Mouse (Mus musculus): ENCODE data around the gene Bend3. TPM values are rescaled to one million over a fixed set of nuclear protein-coding genes. Genes with fewer than 3 reads are reported as not detected.
A peak's percentile ranks its signal among the peaks of the same experiment; 100 is the strongest.

Gene Bend3
- polyA plus RNA-seq, 1 experiment from 2014 or later, result 4.1 TPM

DNA sequence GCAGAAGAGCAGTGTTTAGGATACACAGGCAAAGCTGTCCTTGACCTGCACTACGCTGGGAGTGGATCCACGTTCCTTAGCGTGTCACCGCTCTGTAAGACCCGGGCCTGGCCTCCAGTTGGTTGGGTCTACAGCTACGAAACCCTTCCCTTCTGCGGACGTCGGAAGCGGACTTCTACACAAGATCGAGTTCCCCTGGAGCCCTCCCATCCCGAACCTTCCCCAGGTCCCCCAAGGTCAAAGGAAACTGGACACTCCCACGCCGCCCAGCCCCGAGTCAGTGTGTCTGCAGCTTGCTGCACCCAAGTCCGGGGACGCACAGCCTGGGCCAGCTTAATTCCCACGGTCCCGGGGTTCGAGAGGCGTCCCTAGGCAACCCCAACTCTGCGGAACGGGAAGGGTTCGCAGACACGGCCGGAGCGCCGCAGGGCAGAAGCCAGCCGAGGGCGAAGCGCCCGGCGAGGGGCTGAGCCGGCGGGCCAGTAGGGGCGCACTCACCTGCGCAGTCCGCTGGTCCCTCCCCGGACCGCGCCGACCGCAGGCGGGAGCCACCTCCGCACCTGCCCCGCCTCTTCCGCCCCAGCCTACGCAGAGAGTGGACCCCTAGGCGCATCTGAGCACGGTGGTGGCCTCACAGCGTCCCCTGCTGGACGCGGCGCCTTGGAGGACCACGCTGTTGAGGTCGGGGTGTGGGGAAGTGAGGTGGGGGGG, 62.0 kb downstream of the Bend3 start, which contains the start of gene 1700021F05Rik:
Gene 1700021F05Rik (minus strand): TSS at position 553 of the 711 bp plus-strand sequence.
- ATAC-seq (ENCODE audit: low FRiP score, low TSS enrichment), result peak; percentile 99

DNA sequence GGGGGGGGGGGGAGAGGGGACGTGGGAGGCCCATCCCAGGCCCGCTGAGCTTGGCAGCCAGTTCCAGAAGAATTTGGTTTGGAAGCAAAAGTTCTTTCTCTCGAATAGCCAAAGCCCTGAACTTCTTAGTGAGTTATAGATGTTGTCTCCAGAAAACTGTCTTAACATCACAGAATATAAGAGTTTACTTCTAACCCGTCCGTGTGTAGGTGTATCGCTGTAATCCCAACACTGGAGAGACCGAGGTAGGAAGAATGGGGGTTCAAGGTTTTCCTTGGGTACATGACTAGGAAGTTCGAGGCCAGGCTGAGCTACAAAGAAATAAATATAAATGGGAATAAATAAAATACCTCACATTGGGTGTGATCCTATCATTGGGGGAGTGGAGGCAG, 62.5 kb downstream of the Bend3 start:
- no peaks in the 10 kb centered on the region for H3K27me3 ChIP-seq (ENCODE audit: insufficient read depth, low read length)
- H3K9me3 ChIP-seq (ENCODE audit: low read length), result no peaks in the 10 kb centered on the region
- peak overlapping the region; percentile 43 for H3K4me2 ChIP-seq (replicated peaks; ENCODE audit: low read depth, low read length)
- H3K9ac ChIP-seq (replicated peaks; ENCODE audit: low read length), result 0 out of 2 replicates have a peak overlapping the region, but pooled peaks have one; percentile 3
- H3K4me1 ChIP-seq (ENCODE audit: insufficient read depth, low read length), result peaks cover 22% of the 10 kb centered on the region
- no peaks in the 10 kb centered on the region for H3K36me3 ChIP-seq (ENCODE audit: insufficient read depth, low read length)
- no peak overlapping the region for H3K27ac ChIP-seq (ENCODE audit: low read length)
- ATAC-seq (ENCODE audit: low FRiP score, low TSS enrichment), result peak; percentile 21
- peak overlapping the region; percentile 79 for H3K4me3 ChIP-seq (ENCODE audit: low read length)
- 33% methylated on average over 8 of the region's 8 CpGs for WGBS

More for the DNA sequence above, 62.0 kb downstream of the Bend3 start, which contains the start of gene 1700021F05Rik:
- peak within 1 kb of the TSS; percentile 79 for H3K4me3 ChIP-seq (ENCODE audit: low read length)
- H3K4me1 ChIP-seq (ENCODE audit: insufficient read depth, low read length), result peaks cover 22% of the 10 kb centered on the region
- peak within 1 kb of the TSS; percentile 77 for H3K27ac ChIP-seq (ENCODE audit: low read length)
- H3K36me3 ChIP-seq (ENCODE audit: insufficient read depth, low read length), result no peaks in the 10 kb centered on the region
- H3K27me3 ChIP-seq (ENCODE audit: insufficient read depth, low read length), result no peaks in the 10 kb centered on the region
- H3K4me2 ChIP-seq (replicated peaks; ENCODE audit: low read depth, low read length), result peak within 1 kb of the TSS; percentile 79
- WGBS, result under 1% methylated on average over 49 of the region's 56 CpGs
- H3K9ac ChIP-seq (replicated peaks; ENCODE audit: low read length), result peak within 1 kb of the TSS; percentile 93
- H3K9me3 ChIP-seq (ENCODE audit: low read length), result no peaks in the 10 kb centered on the region

DNA sequence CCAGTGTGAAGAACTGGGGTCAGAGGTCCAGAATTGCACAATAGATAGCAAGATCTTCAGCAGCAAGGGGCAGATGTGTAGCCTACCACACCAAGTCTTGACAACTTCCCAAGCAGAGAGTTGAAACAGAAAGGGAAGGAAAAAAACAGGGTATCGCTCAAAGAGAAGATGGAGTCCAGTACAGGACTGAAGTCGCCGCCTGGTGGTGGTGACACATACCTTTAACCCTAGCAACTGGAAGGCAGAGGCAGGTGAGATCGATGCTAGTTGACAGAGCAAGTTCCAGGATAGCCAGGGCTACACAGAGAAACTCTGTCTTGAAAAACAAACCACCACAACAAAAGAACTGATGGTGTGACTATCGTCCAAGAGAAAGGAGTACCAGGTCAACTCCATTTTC, 70.8 kb downstream of the Bend3 start:
- WGBS, result 73% methylated on average over 5 of the region's 5 CpGs
- Histone ChIP-seq H3K9me3 (ENCODE audit: low read length) (0 out of 2 replicates have a peak, but pooled peaks cover 3% of the 10 kb centered on the region), H3K36me3 (ENCODE audit: insufficient read depth, low read length) (no peaks in the 10 kb centered on the region), H3K27ac (ENCODE audit: low read length) (no peak overlapping the region), H3K9ac (replicated peaks; ENCODE audit: low read length) (no peak overlapping the region), H3K4me1 (ENCODE audit: insufficient read depth, low read length) (no peaks in the 10 kb centered on the region), H3K4me3 (ENCODE audit: low read length) (no peak overlapping the region), H3K4me2 (replicated peaks; ENCODE audit: low read depth, low read length) (no peak overlapping the region), H3K27me3 (ENCODE audit: insufficient read depth, low read length) (no peaks in the 10 kb centered on the region)
- ATAC-seq (ENCODE audit: low FRiP score, low TSS enrichment), result no peak

DNA sequence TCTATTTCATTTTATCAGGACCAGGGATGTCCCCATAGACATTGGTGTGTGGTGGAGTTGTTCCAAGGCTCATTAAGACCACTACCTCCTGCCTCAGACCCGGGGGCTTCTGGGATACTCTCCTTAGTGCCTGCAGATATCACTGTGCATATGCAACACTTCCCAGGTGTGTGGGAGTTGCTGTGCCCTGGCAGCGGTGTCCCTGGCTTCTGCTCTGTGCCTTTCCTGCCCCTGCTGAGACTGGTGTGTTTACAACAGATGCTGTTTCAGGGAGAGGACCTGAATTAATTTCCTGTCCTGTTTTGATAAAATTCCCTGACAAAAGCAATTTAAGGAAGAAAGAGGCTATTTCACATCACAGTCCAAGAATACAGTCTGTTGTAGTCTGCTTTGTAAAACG, 72.3 kb downstream of the Bend3 start:
- Histone ChIP-seq H3K36me3 (ENCODE audit: insufficient read depth, low read length) (no peaks in the 10 kb centered on the region), H3K4me3 (ENCODE audit: low read length) (no peak overlapping the region), H3K9me3 (ENCODE audit: low read length) (0 out of 2 replicates have a peak, but pooled peaks cover 3% of the 10 kb centered on the region), H3K9ac (replicated peaks; ENCODE audit: low read length) (no peak overlapping the region), H3K4me2 (replicated peaks; ENCODE audit: low read depth, low read length) (no peak overlapping the region), H3K4me1 (ENCODE audit: insufficient read depth, low read length) (no peaks in the 10 kb centered on the region), H3K27me3 (ENCODE audit: insufficient read depth, low read length) (no peaks in the 10 kb centered on the region), H3K27ac (ENCODE audit: low read length) (0 out of 2 replicates have a peak overlapping the region, but pooled peaks have one; percentile 18)
- ATAC-seq (ENCODE audit: low FRiP score, low TSS enrichment), result no peak
- 16% methylated on average over 3 of the region's 3 CpGs for WGBS

DNA sequence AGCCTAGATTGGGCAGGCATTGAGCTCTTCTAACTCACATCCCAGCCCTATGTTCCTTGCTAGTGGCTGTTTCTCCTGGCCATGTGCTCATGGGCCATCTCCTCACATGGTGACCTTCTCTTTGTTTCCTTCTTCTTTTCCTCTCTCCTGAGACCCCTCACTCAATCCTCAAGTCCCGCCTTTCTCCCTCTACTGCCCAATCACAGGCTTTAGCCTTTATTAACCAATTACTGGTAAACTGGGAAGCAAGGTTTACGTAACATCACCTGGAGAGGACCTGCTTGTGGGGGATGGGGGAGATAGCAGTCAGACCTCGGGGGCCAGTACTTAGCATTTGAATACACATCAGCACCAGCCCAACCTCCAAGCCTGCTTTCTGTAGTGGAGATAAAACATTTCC, 72.8 kb downstream of the Bend3 start:
- Histone ChIP-seq H3K4me2 (replicated peaks; ENCODE audit: low read depth, low read length) (no peak overlapping the region), H3K9ac (replicated peaks; ENCODE audit: low read length) (no peak overlapping the region), H3K4me1 (ENCODE audit: insufficient read depth, low read length) (no peaks in the 10 kb centered on the region), H3K9me3 (ENCODE audit: low read length) (0 out of 2 replicates have a peak, but pooled peaks cover 3% of the 10 kb centered on the region), H3K36me3 (ENCODE audit: insufficient read depth, low read length) (no peaks in the 10 kb centered on the region), H3K27ac (ENCODE audit: low read length) (no peak overlapping the region), H3K4me3 (ENCODE audit: low read length) (no peak overlapping the region), H3K27me3 (ENCODE audit: insufficient read depth, low read length) (no peaks in the 10 kb centered on the region)
- 38% methylated on average over 3 of the region's 3 CpGs for WGBS
- no peak for ATAC-seq (ENCODE audit: low FRiP score, low TSS enrichment)

DNA sequence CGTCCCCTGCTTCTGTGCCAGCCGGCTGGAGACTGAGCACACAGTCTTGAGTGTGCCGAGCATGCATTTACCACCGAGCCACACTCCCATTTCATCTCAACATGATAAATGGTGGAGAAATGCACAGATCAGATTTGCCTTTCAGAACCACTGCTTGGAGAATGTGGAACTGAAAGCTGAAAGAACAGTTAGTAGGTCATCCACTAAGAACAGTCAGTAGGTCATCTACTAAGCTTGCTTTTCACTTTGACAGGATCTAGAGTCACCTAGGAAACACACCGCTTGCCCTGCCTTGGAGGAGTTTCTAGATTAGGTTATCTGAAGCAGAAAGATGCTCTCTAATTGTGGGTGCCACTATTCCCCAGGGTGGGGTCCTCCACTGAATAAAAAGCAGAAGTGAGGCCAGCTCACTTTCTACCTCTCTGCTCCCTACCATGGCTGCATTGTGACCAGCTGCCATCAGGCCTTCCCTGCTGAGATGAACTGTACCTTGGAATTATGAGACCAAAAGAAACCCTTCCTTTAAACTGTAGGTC, 79.1 kb downstream of the Bend3 start:
- 85% methylated on average over 5 of the region's 5 CpGs for WGBS
- Histone ChIP-seq H3K9me3 (ENCODE audit: low read length) (0 out of 2 replicates have a peak, but pooled peaks cover 3% of the 10 kb centered on the region), H3K4me3 (ENCODE audit: low read length) (no peak overlapping the region), H3K4me2 (replicated peaks; ENCODE audit: low read depth, low read length) (no peak overlapping the region), H3K36me3 (ENCODE audit: insufficient read depth, low read length) (no peaks in the 10 kb centered on the region), H3K27ac (ENCODE audit: low read length) (no peak overlapping the region), H3K9ac (replicated peaks; ENCODE audit: low read length) (no peak overlapping the region), H3K27me3 (ENCODE audit: insufficient read depth, low read length) (no peaks in the 10 kb centered on the region), H3K4me1 (ENCODE audit: insufficient read depth, low read length) (0 out of 2 replicates have a peak, but pooled peaks cover 4% of the 10 kb centered on the region)
- ATAC-seq (ENCODE audit: low FRiP score, low TSS enrichment), result no peak

DNA sequence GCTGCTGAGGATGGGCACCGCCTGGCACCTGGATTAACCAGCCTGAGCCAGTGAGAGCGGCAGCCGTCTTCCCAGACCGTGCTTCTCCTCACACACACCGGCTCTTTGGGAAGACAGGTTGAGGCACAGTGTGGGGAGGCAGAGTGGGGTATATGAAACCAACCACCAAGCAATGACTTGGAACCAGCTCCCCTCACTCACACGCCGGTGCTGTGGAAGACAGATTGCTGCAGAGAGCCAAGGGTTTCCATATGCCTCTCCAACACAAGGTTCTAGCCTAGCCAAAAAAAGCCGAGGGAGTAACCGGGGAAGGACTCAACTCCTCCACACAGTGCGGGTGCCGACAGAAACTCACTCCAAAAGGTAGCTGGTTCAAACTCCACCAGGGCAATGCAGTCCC, 80.7 kb downstream of the Bend3 start:
- Histone ChIP-seq H3K36me3 (ENCODE audit: insufficient read depth, low read length) (no peaks in the 10 kb centered on the region), H3K9ac (replicated peaks; ENCODE audit: low read length) (no peak overlapping the region), H3K9me3 (ENCODE audit: low read length) (no peaks in the 10 kb centered on the region; the same call in 1 of the 2 replicates), H3K4me1 (ENCODE audit: insufficient read depth, low read length) (0 out of 2 replicates have a peak, but pooled peaks cover 4% of the 10 kb centered on the region), H3K4me2 (replicated peaks; ENCODE audit: low read depth, low read length) (no peak overlapping the region), H3K4me3 (ENCODE audit: low read length) (no peak overlapping the region), H3K27ac (ENCODE audit: low read length) (no peak overlapping the region), H3K27me3 (ENCODE audit: insufficient read depth, low read length) (no peaks in the 10 kb centered on the region)
- no peak for ATAC-seq (ENCODE audit: low FRiP score, low TSS enrichment)
- 67% methylated on average over 11 of the region's 11 CpGs for WGBS

DNA sequence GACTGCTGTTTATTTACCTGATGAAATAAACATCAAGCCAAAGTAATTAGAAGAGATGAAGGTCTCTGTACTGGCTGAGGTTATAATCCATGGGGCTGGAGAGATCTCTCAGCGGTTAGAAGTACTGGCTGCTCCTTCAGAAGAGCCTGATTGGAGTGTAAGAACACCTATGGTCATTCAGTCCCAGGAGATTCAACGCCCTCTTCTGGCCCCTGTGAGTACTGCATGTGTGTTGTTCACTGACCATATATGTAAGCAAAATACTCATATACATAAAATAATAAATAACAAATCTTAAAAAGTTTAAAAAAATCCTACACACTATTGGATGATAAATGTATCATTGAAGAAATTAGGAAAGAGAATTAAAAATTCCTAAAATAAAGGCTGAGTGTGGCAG, 82.1 kb downstream of the Bend3 start:
- Histone ChIP-seq H3K36me3 (ENCODE audit: insufficient read depth, low read length) (no peaks in the 10 kb centered on the region), H3K27ac (ENCODE audit: low read length) (no peak overlapping the region), H3K4me3 (ENCODE audit: low read length) (no peak overlapping the region), H3K4me1 (ENCODE audit: insufficient read depth, low read length) (0 out of 2 replicates have a peak, but pooled peaks cover 4% of the 10 kb centered on the region), H3K4me2 (replicated peaks; ENCODE audit: low read depth, low read length) (no peak overlapping the region), H3K9me3 (ENCODE audit: low read length) (no peaks in the 10 kb centered on the region; the same call in 1 of the 2 replicates), H3K9ac (replicated peaks; ENCODE audit: low read length) (no peak overlapping the region), H3K27me3 (ENCODE audit: insufficient read depth, low read length) (no peaks in the 10 kb centered on the region)
- ATAC-seq (ENCODE audit: low FRiP score, low TSS enrichment), result no peak
- WGBS, result 41% methylated on average over 2 of the region's 2 CpGs

DNA sequence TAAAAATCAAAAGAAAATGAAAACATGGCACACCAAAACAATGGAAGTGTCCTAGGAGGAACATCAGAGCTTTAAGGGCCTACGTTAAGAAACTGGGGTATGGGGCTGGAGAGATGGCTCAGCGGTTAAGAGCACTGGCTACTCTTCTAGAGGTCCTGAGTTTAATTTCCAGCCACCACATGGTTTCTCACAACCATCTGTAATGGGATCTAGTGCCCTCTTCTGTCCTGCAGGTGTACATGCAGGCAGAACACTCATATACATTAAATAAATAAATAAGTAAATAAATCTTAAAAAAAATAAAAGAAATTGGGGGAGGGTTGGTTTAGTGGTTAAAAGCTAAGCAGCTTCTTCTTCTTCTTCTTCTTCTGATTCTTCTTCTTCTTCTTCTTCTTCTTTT, 82.7 kb downstream of the Bend3 start:
- Histone ChIP-seq H3K36me3 (ENCODE audit: insufficient read depth, low read length) (no peaks in the 10 kb centered on the region), H3K9me3 (ENCODE audit: low read length) (no peaks in the 10 kb centered on the region; the same call in 1 of the 2 replicates), H3K27me3 (ENCODE audit: insufficient read depth, low read length) (no peaks in the 10 kb centered on the region), H3K4me3 (ENCODE audit: low read length) (no peak overlapping the region), H3K4me1 (ENCODE audit: insufficient read depth, low read length) (0 out of 2 replicates have a peak, but pooled peaks cover 4% of the 10 kb centered on the region), H3K4me2 (replicated peaks; ENCODE audit: low read depth, low read length) (no peak overlapping the region), H3K27ac (ENCODE audit: low read length) (no peak overlapping the region), H3K9ac (replicated peaks; ENCODE audit: low read length) (no peak overlapping the region)
- 96% methylated on average over 2 of the region's 2 CpGs for WGBS
- ATAC-seq (ENCODE audit: low FRiP score, low TSS enrichment), result no peak
